Mouse (Mus musculus): ENCODE measurements at regions not wholly inside any gene's neighbourhood (a gene's known extent, or its start where the extent isn't known, plus 50 kb on each side); places are given as distances from the start of the nearest gene placed in this dataset.

DNA sequence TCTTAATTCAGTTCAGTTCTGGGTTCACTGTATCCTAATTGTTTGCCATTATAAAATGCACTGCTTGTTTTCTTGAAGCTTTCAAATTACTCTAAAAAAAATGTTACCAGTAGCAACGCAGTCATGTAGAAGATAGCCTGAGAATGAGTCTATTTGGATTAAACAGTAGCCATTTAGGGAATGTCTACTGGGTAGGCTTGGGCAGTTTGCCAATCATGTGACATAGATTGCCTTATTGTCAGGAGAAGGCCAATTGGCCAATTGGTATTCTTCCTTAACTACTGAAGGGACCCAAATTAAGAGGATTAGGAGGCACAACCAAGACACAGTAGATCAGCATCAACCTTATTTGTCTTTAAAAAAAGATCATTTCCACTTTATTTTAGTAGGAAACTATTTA is 379.7 kb downstream of the Samd5 start:
- DNase-seq (ENCODE audit: low spot score) = no peak

DNA sequence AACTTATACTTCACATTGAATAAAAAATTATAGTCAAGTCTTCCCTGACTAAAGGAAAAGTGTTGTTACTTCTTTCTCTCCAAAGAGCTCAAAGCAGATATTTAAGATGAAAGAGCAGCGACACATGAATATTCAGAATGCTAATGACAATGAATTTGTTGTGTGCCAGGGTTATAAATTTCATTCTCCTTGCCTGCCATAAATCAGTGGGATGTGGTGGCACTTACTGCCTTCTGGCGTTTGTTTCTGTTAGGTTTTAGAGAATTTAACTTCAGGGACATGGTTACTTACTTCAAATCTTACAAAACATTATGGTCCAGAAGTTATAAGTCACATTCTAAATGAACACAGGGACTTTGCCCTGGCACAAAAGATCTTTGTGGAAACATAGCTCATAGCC is 380.4 kb downstream of the Samd5 start:
- no peak for DNase-seq (ENCODE audit: low spot score)

DNA sequence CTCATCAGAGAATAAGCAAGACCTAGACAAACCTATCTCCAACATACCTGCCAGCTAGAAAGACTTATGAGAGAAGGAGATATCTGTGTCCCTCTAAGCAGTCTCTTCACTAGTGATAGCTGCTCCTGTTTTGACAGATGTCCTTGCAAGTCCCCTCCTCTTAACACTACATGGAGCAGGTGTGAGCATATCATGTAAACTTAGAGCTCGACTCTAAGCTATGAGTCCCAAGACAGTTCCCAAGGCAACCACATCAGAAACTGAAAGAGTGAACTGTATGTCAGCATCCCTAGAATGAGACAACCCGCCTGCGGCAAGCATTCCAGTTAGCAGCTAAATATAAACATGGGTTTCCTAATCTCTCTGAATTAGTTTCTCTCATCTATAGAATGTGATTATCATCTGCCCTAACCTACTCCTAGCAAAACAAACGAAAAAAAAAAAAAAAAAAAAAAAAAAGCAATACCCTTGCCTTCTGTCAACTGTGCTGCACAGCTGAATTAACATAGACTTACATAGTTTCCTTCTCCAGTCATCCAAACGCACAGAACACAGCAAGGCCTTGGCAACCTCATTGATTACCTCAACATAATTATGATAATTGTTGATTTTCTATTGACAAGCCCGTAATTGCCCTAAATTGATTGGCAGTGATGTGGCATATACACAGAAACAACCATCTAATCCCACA is 383.4 kb downstream of the Samd5 start:
- DNase-seq (ENCODE audit: low spot score) = no peak

DNA sequence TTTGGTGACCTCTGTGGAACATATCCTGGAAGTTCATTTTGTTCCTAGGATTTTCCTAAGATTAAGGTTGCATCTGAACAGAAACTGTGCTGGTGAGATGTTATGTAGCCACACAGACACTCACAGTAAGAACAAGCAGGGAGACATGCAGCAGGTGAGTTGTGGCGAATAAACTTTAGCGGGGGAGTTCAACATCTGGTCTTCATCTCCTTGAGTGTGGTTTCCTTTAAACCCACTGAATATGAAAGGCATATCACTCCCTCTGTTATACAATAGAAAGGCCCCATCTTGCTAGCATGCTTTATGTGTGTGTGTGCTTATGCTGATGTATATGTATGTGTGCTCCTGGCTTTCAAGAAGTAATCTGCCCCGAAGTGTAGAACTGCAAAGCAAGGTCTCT is 387.1 kb upstream of the Sash1 start:
- DNase-seq (ENCODE audit: low spot score) = no peak

DNA sequence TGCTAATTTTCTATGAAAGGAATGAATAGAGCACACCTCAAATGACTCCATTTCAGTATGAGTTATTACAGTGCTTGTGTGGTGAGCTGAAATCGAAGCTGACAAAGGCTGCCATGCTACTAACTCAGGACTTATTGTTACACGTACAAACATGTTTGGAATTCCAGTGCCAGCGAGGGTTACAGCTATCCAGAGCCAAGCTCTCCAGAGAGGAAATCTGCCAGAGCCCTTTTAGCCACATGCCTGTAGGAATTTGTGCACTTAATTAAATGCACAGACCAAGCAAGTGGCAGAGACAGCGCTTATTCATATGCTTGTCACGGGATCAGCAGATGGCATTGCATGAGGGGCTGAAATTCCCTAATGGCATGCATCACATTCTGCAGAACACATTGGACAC is 386.4 kb upstream of the Sash1 start:
- no peak for DNase-seq (ENCODE audit: low spot score)

DNA sequence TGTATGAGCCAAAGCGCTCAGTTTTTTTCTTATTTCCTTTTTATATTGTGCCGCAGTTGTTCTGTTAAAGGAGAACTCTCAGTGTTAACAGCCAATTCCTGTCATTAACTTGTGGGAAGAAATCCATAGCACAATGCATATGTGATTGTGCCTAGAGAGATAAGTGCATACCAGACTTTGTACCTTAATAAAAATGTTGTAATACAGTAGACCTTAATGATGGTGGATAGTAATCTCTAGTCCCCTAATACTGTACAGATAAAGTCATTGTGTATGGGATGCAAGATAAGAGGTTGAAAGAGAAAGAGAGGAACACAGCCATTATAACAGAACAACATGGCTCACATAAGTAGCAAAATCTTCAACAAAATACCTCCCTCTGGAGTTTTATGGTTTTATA is 379.7 kb upstream of the Sash1 start:
- no peak for DNase-seq (ENCODE audit: low spot score)

DNA sequence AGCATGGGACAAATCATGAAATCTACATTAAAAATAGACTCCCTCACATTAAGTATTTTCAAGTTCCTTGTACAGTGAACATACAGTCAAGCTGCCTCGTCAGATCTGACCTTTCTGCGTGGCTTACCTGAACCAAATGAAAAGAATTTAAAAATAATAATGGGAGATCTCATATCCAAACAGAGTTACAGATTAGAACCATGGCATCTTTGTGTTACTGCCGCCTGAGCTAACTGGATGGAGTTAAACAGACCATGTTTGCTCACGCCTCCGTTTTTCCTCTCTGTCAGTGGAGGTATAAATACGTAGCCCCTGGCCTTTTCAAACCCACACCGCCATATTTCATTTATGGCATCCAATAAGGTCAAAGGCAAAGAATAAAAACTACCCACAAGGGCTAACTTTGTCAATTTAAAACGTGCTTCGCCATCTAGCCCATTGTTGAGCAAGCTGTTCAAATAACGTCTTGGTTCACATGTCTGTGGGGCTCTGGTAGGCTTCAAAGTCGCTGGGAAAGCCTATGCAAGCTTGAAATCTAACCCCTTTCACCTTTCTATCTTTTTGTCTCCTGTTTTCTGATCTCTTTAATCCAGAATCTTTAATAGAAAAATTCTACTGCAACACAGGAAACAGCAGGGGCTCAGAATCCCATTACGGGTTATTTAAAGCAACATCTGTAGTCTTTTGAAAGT is 378.6 kb upstream of the Sash1 start:
- no peak for DNase-seq (ENCODE audit: low spot score)

DNA sequence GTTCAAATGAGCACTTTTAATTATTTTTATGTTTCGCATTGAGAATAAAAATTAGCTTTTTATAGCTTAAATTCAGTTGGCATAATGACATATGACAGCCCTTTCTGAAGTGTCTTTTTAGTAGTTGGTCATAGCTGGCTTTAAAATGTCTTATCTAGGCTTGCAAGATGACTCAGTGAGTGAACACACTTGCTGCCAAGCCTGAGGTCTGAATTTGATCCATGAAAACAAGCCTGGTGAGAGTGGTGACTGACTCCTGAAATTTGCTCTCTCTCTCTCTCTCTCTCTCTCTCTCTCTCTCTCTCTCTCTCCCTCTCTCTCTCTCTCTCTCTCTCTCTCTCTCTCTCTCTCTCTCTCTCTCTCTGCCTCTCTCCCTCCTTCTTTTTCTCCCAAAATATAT is 372.8 kb upstream of the Sash1 start:
- DNase-seq (ENCODE audit: low spot score) = no peak

DNA sequence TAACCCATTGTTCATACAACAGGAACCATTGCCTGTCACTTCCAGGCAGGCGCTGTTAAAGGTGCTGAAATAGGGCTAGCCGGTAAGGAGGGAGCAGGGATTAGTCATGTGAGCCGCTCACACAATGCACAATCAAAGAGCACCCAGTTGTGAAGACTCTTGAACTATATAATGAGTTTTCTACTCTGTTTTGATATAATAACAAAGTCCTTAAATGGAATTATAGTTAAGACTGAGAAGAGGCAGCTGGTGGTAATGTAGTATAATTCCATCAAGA is 367.0 kb upstream of the Sash1 start:
- DNase-seq (ENCODE audit: low spot score) = no peak

DNA sequence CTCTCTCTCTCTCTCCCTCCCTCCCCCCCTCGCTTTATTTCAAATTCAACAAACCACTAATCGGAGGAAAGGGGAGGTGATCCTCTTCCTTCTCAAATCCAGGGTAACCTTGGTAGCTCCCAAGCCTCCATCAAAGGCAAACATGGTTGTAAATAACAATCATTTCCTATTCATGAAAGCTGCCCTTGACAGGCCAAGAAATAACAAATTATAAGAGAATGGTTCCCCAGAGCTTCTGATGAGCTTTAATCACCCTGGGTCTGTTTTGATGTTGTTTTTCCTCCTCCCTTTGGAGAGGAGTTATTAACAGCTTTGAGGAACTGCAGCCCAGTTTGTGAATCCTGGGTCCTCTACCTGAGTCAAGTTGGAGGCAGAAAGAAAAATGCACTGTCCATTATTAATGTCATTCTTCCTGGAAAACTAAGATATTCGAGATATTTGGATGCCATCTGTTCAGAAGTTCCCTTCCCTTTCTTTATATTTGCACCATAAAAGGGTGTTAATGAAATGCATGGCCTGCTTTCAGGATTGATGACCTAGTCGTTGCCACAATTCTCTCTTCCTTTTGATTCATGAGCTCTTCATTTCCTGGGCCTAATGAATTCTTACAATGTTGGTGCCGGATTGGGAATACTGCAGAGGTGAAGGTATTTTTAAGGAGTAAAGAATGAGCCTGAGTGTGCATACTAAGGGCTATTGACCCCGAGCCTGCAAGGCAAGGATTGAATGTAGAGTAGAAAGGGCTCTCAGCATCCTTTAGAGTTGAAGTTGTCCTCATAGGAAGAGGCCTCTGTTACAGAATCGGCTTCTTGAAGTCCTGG is 366.5 kb upstream of the Sash1 start:
- DNase-seq (ENCODE audit: low spot score) = no peak

DNA sequence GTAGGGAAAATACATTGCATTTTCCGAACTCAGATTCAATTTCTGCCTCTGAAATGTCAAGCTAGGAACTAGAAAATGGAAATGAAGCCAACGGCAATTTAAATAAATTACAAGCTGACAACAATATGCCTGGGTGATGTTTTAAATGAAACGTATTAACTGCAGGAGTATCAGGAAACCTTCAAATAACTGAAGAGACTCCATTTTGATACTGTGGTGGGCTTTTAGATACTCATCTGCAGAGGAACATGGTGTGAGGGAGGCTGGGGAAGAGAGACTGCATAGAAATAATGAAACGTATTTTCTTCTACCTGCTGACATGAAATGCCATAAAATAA is 357.4 kb upstream of the Sash1 start:
- no peak for DNase-seq (ENCODE audit: low spot score)

DNA sequence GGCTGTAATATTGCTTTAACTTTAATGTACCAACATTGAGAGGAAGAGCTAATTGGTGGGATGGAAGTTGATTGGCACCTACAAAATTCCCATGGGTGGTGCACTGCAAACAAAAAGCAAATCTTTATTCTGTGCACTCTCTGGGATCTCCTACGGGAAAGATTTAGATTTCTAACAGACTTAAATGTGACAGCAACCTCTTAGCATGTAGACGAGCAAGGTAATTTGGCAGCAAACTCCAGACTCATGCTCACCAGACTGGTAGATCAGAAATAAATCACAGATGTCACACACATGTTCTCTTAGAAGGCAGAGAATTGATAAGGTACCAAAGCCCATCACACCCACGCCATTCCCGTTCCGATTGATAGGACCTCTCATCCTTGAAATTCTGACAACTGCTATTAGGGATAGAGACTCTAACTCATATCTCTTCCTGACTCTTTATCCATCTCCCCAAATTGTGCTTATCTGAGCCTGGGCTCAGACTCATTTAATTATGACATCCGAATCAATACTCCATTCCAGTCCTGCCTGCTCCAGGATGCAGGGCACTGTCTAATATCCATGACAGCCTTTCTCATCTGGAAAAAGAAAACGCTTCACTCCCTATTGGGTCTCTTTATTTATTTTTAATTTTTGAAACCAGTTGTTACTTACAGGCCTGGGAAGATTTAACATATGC is 356.9 kb upstream of the Sash1 start:
- DNase-seq (ENCODE audit: low spot score) = no peak

DNA sequence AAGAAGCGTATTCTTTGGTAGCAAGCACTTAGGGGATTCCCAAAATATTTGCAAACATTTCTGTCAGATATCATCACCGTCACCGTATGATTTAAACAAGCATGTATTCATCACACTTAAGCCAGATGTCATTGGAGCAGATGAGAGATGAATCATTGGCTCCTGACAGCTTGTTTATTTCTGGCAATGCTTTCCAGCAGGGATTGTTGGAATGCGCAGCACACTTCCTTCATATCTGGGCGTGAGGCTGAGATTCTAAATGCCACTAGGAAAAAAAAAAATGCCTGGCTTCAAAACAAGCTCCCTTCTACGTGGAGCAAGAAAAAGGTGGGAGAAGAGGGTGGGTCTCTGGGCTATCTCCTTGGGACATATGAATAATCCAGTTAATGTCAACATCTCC is 354.1 kb upstream of the Sash1 start:
- DNase-seq (ENCODE audit: low spot score) = no peak

DNA sequence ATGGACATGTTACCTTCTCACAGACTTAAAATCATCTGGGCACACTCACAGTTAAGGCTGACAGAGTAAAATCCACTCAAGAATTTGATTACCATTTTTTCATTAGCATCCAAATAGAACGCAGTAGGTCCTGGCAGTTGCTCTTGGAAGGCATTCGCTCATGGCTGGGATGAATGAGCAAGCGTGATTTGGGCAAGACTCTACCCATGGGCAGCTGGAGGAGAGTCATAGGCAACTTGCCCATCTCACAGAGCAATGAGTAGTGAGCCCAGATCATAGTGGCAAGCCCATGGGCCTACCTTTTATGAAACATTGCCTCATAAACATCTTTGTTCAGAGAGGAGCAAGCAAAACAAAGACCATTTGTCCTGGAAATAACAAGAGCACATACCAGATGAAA is 345.9 kb upstream of the Sash1 start:
- no peak for DNase-seq (ENCODE audit: low spot score)

DNA sequence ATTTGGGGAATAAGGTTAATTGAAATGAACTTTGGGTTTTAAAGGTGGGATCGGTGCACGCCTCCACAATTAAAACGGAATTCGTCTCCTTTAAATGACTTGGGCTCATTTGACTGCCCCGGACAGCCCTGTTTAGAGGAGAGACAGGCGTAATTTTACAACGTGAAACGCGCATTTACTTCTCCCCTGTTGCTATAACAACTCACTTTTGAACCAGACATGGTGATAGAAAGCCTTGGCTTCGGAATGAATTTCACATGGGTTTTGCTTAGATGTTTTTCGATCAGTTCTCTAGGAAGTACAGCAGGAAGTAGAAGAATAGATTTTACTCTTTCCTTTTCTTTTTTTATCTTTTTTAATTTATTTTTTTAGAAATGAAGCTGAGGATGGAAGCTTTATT is 343.2 kb upstream of the Sash1 start:
- DNase-seq (ENCODE audit: low spot score) = no peak

DNA sequence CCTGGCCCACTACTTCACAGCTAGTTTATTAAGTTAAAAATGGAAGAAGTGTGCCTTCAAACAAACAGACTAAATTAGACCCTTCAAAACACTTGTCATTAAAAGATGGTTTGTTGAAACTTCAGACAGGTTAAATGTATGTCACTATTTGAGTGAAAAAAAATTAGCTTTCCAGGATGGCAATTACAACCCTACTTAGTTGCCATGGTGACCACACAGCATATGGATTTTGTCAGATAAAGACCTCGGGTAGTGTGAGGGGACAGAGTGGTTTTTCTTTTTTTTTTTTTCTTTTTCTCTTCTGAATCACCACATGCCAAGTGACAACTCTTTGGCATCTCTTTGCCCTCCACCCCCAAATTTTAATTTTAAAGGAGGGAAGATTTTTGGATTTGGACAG is 341.5 kb upstream of the Sash1 start:
- DNase-seq (ENCODE audit: low spot score) = no peak

DNA sequence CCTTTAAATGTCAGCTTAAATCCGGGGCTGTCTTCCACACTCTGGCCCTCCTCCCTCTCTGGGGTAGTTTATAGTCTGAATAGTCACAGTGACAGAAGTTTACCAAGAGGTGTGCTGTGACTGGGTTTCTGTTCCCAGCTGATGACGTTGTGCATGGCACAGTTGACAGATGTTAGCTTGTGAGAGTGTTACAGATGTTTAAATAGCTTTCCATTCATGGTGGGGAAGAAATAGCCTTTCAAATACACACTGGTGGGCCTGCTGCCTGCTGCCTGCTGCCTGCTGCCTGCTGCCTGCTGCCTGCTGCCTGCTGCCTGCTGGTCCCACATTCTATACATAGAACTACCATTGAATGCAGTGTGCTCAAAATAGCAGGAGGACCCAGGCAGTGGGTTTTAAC is 324.8 kb upstream of the Sash1 start:
- DNase-seq (ENCODE audit: low spot score) = no peak

DNA sequence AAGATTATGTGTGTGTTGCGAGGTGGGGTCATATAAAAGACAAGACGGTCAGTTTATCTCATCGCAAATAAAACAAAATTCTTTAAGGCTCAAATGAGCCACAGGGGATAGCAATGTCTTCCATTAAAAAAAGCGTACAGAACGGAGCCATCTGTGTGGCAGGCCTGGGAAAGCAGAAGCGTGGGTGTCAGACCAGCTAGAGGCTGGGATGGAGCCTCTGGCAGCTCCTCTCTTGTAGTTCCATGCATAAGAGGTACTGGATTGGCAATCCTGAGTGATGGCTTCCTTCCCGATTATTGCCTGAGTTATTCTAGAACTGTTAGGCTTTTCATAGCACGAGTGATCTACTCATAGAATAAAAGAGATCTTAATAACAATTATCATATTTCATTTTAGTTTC is 318.2 kb upstream of the Sash1 start:
- DNase-seq (ENCODE audit: low spot score) = no peak

DNA sequence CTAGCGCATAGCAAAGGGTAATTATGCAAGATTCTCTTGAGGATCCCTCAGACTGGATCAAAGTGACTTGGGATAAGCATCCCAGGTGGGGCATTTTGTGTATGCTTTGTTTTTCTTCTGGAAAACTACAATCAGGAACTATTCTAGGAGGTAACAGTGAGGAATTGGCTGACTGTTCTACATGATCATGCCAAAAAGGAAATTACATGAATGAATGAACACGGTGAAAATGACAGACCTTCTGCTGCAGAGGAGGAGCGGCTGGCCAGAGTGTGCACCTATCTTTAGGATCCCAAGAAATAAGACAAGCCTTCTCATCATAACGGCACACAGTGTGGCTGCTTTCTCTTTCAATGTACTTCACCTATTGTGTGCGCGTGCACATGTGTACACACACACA is 317.5 kb upstream of the Sash1 start:
- no peak for DNase-seq (ENCODE audit: low spot score)

DNA sequence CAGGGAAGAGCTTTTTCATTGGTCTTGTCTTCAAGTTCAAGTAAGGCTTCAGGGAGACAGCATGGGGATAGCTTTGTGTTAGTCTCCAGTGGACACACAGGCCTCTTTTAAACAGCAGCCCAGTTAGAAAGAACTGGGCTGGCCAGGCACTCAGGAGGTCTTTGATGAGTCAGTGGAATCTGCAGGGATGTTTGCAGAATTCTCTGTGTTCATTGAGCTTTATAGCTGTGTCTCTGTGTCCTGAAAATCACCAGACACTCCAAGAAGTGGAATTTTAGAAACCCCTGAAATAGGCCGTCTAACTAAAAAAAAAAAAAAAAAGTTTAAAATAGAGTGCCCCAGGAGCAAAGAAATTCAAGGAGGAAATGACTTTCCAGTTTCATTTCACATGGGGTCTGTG is 317.1 kb upstream of the Sash1 start:
- no peak for DNase-seq (ENCODE audit: low spot score)

DNA sequence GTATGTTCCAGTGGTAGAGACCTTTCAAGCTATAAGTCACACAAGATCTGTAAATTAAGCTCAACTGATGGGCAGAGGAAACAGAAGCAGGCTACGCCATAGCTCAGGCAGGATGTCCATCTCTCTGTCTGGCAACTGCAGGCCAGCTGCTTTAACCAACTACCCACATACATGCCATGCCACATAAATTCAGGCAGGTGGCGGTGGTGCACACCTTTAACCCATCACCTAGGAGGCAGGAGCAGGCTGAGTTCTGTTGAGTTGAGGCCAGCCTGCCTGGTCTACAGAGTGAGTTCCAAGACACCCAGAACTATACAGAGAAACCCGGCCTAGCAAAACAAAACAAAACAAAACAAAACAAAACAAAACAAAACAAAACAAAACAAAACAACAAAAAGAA is 289.1 kb upstream of the Sash1 start:
- DNase-seq (ENCODE audit: low spot score) = no peak

DNA sequence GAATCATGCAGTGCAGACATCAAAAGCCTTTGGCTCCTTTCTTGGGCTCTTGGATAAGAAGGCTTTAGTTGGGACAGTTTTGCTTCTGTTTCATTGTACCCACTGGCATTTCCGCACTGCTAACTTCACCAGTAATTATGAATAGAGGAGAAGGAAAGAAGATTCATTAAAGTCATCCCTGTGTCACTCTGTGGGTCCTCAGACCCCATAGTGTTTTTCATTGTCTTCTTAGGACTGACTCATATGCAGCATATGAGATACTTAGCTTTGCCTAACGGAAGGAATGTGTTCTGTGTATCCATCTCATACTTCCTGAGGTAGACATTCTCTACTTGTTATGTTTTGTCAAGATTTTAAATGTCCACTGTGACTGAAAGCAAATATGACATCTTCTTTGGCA is 287.6 kb upstream of the Sash1 start:
- DNase-seq (ENCODE audit: low spot score) = no peak

DNA sequence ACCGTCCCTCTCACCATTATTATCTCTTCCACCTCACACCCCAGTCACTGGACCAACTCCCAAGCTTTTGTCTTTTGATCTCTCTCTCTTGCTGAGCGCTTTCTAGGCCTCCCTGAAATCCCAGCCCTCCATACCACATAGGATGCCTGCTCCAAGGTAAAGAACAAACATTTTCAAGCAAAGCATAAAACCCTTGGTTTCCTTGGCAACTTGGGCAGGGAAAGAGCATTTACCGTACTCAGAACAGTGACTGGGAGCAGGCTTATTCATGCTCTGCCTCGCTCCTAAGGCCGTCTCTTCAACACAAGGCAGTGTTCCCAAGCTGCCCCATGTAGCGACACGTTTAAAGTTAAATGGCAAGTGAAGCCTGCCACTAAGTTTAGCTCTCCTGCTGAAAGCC is 282.9 kb upstream of the Sash1 start:
- DNase-seq (ENCODE audit: low spot score) = no peak
